10 mouse cellular contexts compared by ENCODE assay signal in genomic region chr19:34233944-34234343, GRCm38 (mm10). TPM values are rescaled to one million over a fixed set of nuclear protein-coding genes. Genes with fewer than 3 reads are reported as not detected.
A peak's percentile ranks its signal among the peaks of the same experiment; 100 is the strongest.
DNase-seq lines count a peak whose midpoint lies in the region; ATAC-seq and TF ChIP-seq lines count a peak whose summit lies in the region.
"Had no signal": no experiment of that assay in that cellular context is flagged by ENCODE, and none has a peak within 500 bp of the region (broad histone marks: within the 10 kb centered on the region; RNA-seq: fewer than 3 reads in every experiment).

No protein-coding gene starts in this region.

- no peaks in the 10 kb centered on the region for H3K9me3 ChIP-seq in MEL (replicated peaks; ENCODE audit: insufficient read depth, low read length)
- H3K9me3 ChIP-seq in midbrain, embryonic 10.5 days (replicated peaks) = no peaks in the 10 kb centered on the region
- H3K9me3 ChIP-seq: embryonic facial prominence, embryonic 15.5 days; limb, embryonic 15.5 days had no signal

- no peak for TF ChIP-seq POLR2A in MEL (IDR thresholded peaks at IDR 0.05; ENCODE audit: control insufficient read depth in 1 of 2, insufficient read depth in 1 of 2, low read depth in 1 of 2, low read length in 2 of 2, poor library complexity in 1 of 2)

- TF ChIP-seq EP300 in MEL (IDR thresholded peaks at IDR 0.05; ENCODE audit: low read depth in 1 of 2, low read length in 2 of 2) = no peak

- H3K27me3 ChIP-seq in MEL (ENCODE audit: control insufficient read depth in 1 of 2, insufficient read depth in 2 of 2, low read length in 2 of 2) = no peaks in the 10 kb centered on the region; a peak in 2 of 4 replicates
- no peaks in the 10 kb centered on the region for H3K27me3 ChIP-seq in midbrain, embryonic 10.5 days (ENCODE audit: low read depth, poor library complexity, severe bottlenecking)
- H3K27me3 ChIP-seq: embryonic facial prominence, embryonic 15.5 days; limb, embryonic 15.5 days had no signal

- H3K79me2 ChIP-seq in MEL (ENCODE audit: control insufficient read depth, insufficient read depth, low read length, poor library complexity) = no peaks in the 10 kb centered on the region

- H3K36me3 ChIP-seq in MEL (ENCODE audit: control insufficient read depth in 1 of 2, insufficient read depth in 2 of 2, low read length in 2 of 2) = no peaks in the 10 kb centered on the region
- H3K36me3 ChIP-seq in midbrain, embryonic 10.5 days = no peaks in the 10 kb centered on the region

- no peaks in the 10 kb centered on the region; a peak in 1 of 4 replicates for H3K4me1 ChIP-seq in MEL (ENCODE audit: control insufficient read depth in 1 of 2, insufficient read depth in 2 of 2, low read length in 2 of 2)
- H3K4me1 ChIP-seq in midbrain, embryonic 10.5 days = peaks cover 5% of the 10 kb centered on the region
- H3K4me1 ChIP-seq: embryonic facial prominence, embryonic 15.5 days had no signal

- DNase-seq in frontal cortex, postnatal 10 days (ENCODE audit: low spot score in 2 of 2) = peak; percentile 50 to 57
- DNase-seq in frontal cortex, postnatal 36 days (ENCODE audit: low spot score in 2 of 2) = no peak
- DNase-seq in MEL (ENCODE audit: low read depth, low spot score) = peak; percentile 85
- DNase-seq in gastrocnemius, postnatal 25 days = peak; percentile 66
- peak; percentile 86 to 87 for DNase-seq in kidney, postnatal 25 days
- DNase-seq in lung, postnatal 36 days = peak; percentile 82
- no peak for DNase-seq in midbrain, embryonic 10.5 days (ENCODE audit: low spot score)

- no peak for TF ChIP-seq RAD21 in MEL (IDR thresholded peaks at IDR 0.05; ENCODE audit: low read depth, low read length)

- TF ChIP-seq CTCF in MEL (IDR thresholded peaks at IDR 0.05 in 2 of 3, conservative IDR thresholded peaks at IDR 0.05 in 1 of 3; ENCODE audit: control insufficient read depth in 1 of 3, insufficient read depth in 1 of 3, low read depth in 2 of 3, low read length in 3 of 3, poor library complexity in 1 of 3, severe bottlenecking in 1 of 3) = no peak

- ATAC-seq in megakaryocyte-erythroid progenitor cell, adult 5-6 weeks (replicated peaks; ENCODE audit: low FRiP score, low TSS enrichment, poor library complexity, severe bottlenecking) = no peak

- no peak overlapping the region for H3K4me3 ChIP-seq in MEL (ENCODE audit: control insufficient read depth in 1 of 2, insufficient read depth in 1 of 2, low read depth in 2 of 2, low read length in 2 of 2)
- H3K4me3 ChIP-seq in midbrain, embryonic 10.5 days = no peak overlapping the region
- H3K4me3 ChIP-seq: embryonic facial prominence, embryonic 15.5 days; limb, embryonic 15.5 days had no signal

- 96% methylated on average over 14 of the region's 14 CpGs for whole genome bisulfite sequencing in midbrain, embryonic 10.5 days

- H3K9ac ChIP-seq in MEL (ENCODE audit: control insufficient read depth, low read depth, low read length, poor library complexity, severe bottlenecking) = no peak overlapping the region
- H3K9ac ChIP-seq: embryonic facial prominence, embryonic 15.5 days; limb, embryonic 15.5 days had no signal

- no peak overlapping the region for H3K27ac ChIP-seq in MEL (ENCODE audit: control insufficient read depth, low read depth, low read length)
- no peak overlapping the region for H3K27ac ChIP-seq in midbrain, embryonic 10.5 days (replicated peaks)
- H3K27ac ChIP-seq: embryonic facial prominence, embryonic 15.5 days; limb, embryonic 15.5 days had no signal

TF ChIP-seq in MEL, 35 proteins besides CTCF, POLR2A, EP300 and RAD21:
- TF ChIP-seq HCFC1 (IDR thresholded peaks at IDR 0.05; ENCODE audit: low read depth, low read length) = no peak
- peak; percentile 69 for TF ChIP-seq TBP (IDR thresholded peaks at IDR 0.05; ENCODE audit: low read depth, low read length)

RNA-seq across cellular contexts. Expression of gene Acta2, which starts 21.4 kb away (rescaled TPM):
- not detected in 2 replicates for total RNA-seq in MEL (2012; rRNA removed)
- not detected for polyA plus RNA-seq in MEL (2012; ENCODE audit: insufficient read depth in 1 of 2, insufficient read length in 2 of 2, low read depth in 1 of 2, low replicate concordance in 2 of 2, missing spikeins in 1 of 2)
- 100 to 1,000 TPM in 1 of 2 experiments, 10 to 100 TPM in 1; 66.9 to 129 TPM for total RNA-seq in gastrocnemius, postnatal 25 days (2021)
- total RNA-seq in megakaryocyte-erythroid progenitor cell, adult 5-6 weeks (2014; fragmentation: Nextera tagmentation) = not detected in 2 replicates
- not detected in 2 replicates for total RNA-seq in megakaryocyte-erythroid progenitor cell, adult 5-6 weeks (2017)
- polyA plus RNA-seq in midbrain, embryonic 10.5 days (2016; fragmentation: Nextera tagmentation; extraction: Ambion mirVana) = 19.0 and 33.6 TPM in 2 replicates

RNA-seq across cellular contexts. Expression of gene Stambpl1, which starts 41.9 kb away (rescaled TPM):
- not detected in 2 replicates for total RNA-seq in MEL (2012; rRNA removed)
- polyA plus RNA-seq in MEL (2012; ENCODE audit: insufficient read depth in 1 of 2, insufficient read length in 2 of 2, low read depth in 1 of 2, low replicate concordance in 2 of 2, missing spikeins in 1 of 2) = not detected
- 1 to 10 TPM in 1 of 2 experiments, under 1 TPM in 1; 0.61 to 1.2 TPM for total RNA-seq in gastrocnemius, postnatal 25 days (2021)
- 4.5 and 15.8 TPM in 2 replicates for total RNA-seq in megakaryocyte-erythroid progenitor cell, adult 5-6 weeks (2014; fragmentation: Nextera tagmentation)
- 4.0 and 5.8 TPM in 2 replicates for total RNA-seq in megakaryocyte-erythroid progenitor cell, adult 5-6 weeks (2017)
- polyA plus RNA-seq in midbrain, embryonic 10.5 days (2016; fragmentation: Nextera tagmentation; extraction: Ambion mirVana) = 1.9 and 2.2 TPM in 2 replicates

RNA-seq across cellular contexts. Expression of gene Fas, which starts 56.5 kb away (rescaled TPM):
- total RNA-seq in MEL (2012; rRNA removed) = not detected in 2 replicates
- not detected for polyA plus RNA-seq in MEL (2012; ENCODE audit: insufficient read depth in 1 of 2, insufficient read length in 2 of 2, low read depth in 1 of 2, low replicate concordance in 2 of 2, missing spikeins in 1 of 2)
- 1 to 10 TPM; 3.7 to 5.5 TPM for total RNA-seq in gastrocnemius, postnatal 25 days (2021)
- total RNA-seq in megakaryocyte-erythroid progenitor cell, adult 5-6 weeks (2014; fragmentation: Nextera tagmentation) = not detected in 2 replicates
- total RNA-seq in megakaryocyte-erythroid progenitor cell, adult 5-6 weeks (2017) = 1.2 and 1.8 TPM in 2 replicates
- 0.38 and 0.41 TPM in 2 replicates for polyA plus RNA-seq in midbrain, embryonic 10.5 days (2016; fragmentation: Nextera tagmentation; extraction: Ambion mirVana)

Comparison
In these comparisons a context has a peak if more than half of its experiments do, and no peak if none do; other contexts are left out.
1. DNase-seq: peak in frontal cortex, postnatal 10 days (2 of 2), MEL (single experiment), gastrocnemius, postnatal 25 days (single experiment), kidney, postnatal 25 days (2 of 2) and lung, postnatal 36 days (single experiment); none in frontal cortex, postnatal 36 days (0 of 2) and midbrain, embryonic 10.5 days (single experiment).
2. RNA of gene Acta2, which starts 21.4 kb away (total RNA-seq): 66.9 to 129 TPM in gastrocnemius, postnatal 25 days; not detected in MEL and not detected in megakaryocyte-erythroid progenitor cell, adult 5-6 weeks; every median in the first group is over 10 times any median in the second.